Mouse (Mus musculus): ENCODE measurements around the gene Gfi1b. TPM values are rescaled to one million over a fixed set of nuclear protein-coding genes. Genes with fewer than 3 reads are reported as not detected.

The Gfi1b gene
- polyA plus RNA-seq, 1 experiment from 2014 or later: 2.5 TPM

- Histone ChIP-seq H3K4me3 (ENCODE audit: low read length) (no peak overlapping the region), H3K36me3 (ENCODE audit: control insufficient read depth, insufficient read depth, low read length) (no peaks in the 10 kb centered on the region), H3K27ac (ENCODE audit: low read length) (no peak overlapping the region), H3K4me1 (ENCODE audit: control insufficient read depth, insufficient read depth, low read length) (peaks cover 2% of the 10 kb centered on the region; the same call in 1 of the 2 replicates), H3K9ac (ENCODE audit: low read depth, low read length) (no peak overlapping the region), H3K4me2 (ENCODE audit: low read depth, low read length) (no peak overlapping the region), H3K9me3 (ENCODE audit: control insufficient read depth, low read length) (no peaks in the 10 kb centered on the region), H3K27me3 (replicated peaks; ENCODE audit: control insufficient read depth, insufficient read depth, low read length) (no peaks in the 10 kb centered on the region)
- no peak for ATAC-seq
- whole genome bisulfite sequencing: 69% methylated on average over 14 of the region's 14 CpGs
These were observed 15.8 kb downstream of the Gfi1b start for GRCm38 (mm10) chr2:28605789-28606541.

- no peaks in the 10 kb centered on the region for H3K36me3 ChIP-seq (ENCODE audit: control insufficient read depth, insufficient read depth, low read length)
- no peak overlapping the region for H3K27ac ChIP-seq (ENCODE audit: low read length)
- no peak overlapping the region for H3K4me2 ChIP-seq (ENCODE audit: low read depth, low read length)
- 89% methylated on average over 5 of the region's 5 CpGs for WGBS
- ATAC-seq: no peak
- no peaks in the 10 kb centered on the region for H3K27me3 ChIP-seq (replicated peaks; ENCODE audit: control insufficient read depth, insufficient read depth, low read length)
- H3K9me3 ChIP-seq (ENCODE audit: control insufficient read depth, low read length): no peaks in the 10 kb centered on the region
- peaks cover 2% of the 10 kb centered on the region; the same call in 1 of the 2 replicates for H3K4me1 ChIP-seq (ENCODE audit: control insufficient read depth, insufficient read depth, low read length)
- no peak overlapping the region for H3K9ac ChIP-seq (ENCODE audit: low read depth, low read length)
- H3K4me3 ChIP-seq (ENCODE audit: low read length): no peak overlapping the region
These were observed 18.2 kb downstream of the Gfi1b start for GRCm38 (mm10) chr2:28603542-28603941.

- ATAC-seq: peak; percentile 80
- WGBS: 54% methylated on average over 12 of the region's 12 CpGs
- H3K9ac ChIP-seq (ENCODE audit: low read depth, low read length): no peak overlapping the region
These were observed 19.8 kb downstream of the Gfi1b start for GRCm38 (mm10) chr2:28601720-28602590.

GRCm38 (mm10) chr2:28599569-28599900 is 22.2 kb downstream of the Gfi1b start:
- Histone ChIP-seq H3K27ac (ENCODE audit: low read length) (no peak overlapping the region), H3K4me3 (ENCODE audit: low read length) (no peak overlapping the region), H3K36me3 (ENCODE audit: control insufficient read depth, insufficient read depth, low read length) (no peaks in the 10 kb centered on the region), H3K4me2 (ENCODE audit: low read depth, low read length) (no peak overlapping the region), H3K9ac (ENCODE audit: low read depth, low read length) (no peak overlapping the region), H3K4me1 (ENCODE audit: control insufficient read depth, insufficient read depth, low read length) (no peaks in the 10 kb centered on the region), H3K9me3 (ENCODE audit: control insufficient read depth, low read length) (no peaks in the 10 kb centered on the region), H3K27me3 (replicated peaks; ENCODE audit: control insufficient read depth, insufficient read depth, low read length) (no peaks in the 10 kb centered on the region)
- ATAC-seq: no peak
- WGBS: 77% methylated on average over 6 of the region's 6 CpGs

More at GRCm38 (mm10) chr2:28601720-28602590, 19.8 kb downstream of the Gfi1b start:
- no peaks in the 10 kb centered on the region for H3K36me3 ChIP-seq (ENCODE audit: control insufficient read depth, insufficient read depth, low read length)
- no peaks in the 10 kb centered on the region for H3K9me3 ChIP-seq (ENCODE audit: control insufficient read depth, low read length)
- no peak overlapping the region for H3K27ac ChIP-seq (ENCODE audit: low read length)
- no peak overlapping the region for H3K4me2 ChIP-seq (ENCODE audit: low read depth, low read length)
- H3K4me3 ChIP-seq (ENCODE audit: low read length): no peak overlapping the region
- no peaks in the 10 kb centered on the region for H3K4me1 ChIP-seq (ENCODE audit: control insufficient read depth, insufficient read depth, low read length)
- H3K27me3 ChIP-seq (replicated peaks; ENCODE audit: control insufficient read depth, insufficient read depth, low read length): no peaks in the 10 kb centered on the region

GRCm38 (mm10) chr2:28598692-28599568 is 22.9 kb downstream of the Gfi1b start:
- no peak overlapping the region for H3K27ac ChIP-seq (ENCODE audit: low read length)
- no peaks in the 10 kb centered on the region for H3K36me3 ChIP-seq (ENCODE audit: control insufficient read depth, insufficient read depth, low read length)

GRCm38 (mm10) chr2:28597733-28598547 is 23.8 kb downstream of the Gfi1b start:
- H3K36me3 ChIP-seq (ENCODE audit: control insufficient read depth, insufficient read depth, low read length): no peaks in the 10 kb centered on the region
- H3K4me3 ChIP-seq (ENCODE audit: low read length): no peak overlapping the region
- H3K9me3 ChIP-seq (ENCODE audit: control insufficient read depth, low read length): no peaks in the 10 kb centered on the region
- peak; percentile 64 for ATAC-seq
- no peaks in the 10 kb centered on the region for H3K27me3 ChIP-seq (replicated peaks; ENCODE audit: control insufficient read depth, insufficient read depth, low read length)
- H3K9ac ChIP-seq (ENCODE audit: low read depth, low read length): no peak overlapping the region
- WGBS: 73% methylated on average over 7 of the region's 7 CpGs
- H3K4me1 ChIP-seq (ENCODE audit: control insufficient read depth, insufficient read depth, low read length): no peaks in the 10 kb centered on the region
- no peak overlapping the region for H3K4me2 ChIP-seq (ENCODE audit: low read depth, low read length)
- no peak overlapping the region for H3K27ac ChIP-seq (ENCODE audit: low read length)

More at GRCm38 (mm10) chr2:28598692-28599568, 22.9 kb downstream of the Gfi1b start:
- Histone ChIP-seq H3K27me3 (replicated peaks; ENCODE audit: control insufficient read depth, insufficient read depth, low read length) (no peaks in the 10 kb centered on the region), H3K9me3 (ENCODE audit: control insufficient read depth, low read length) (no peaks in the 10 kb centered on the region), H3K9ac (ENCODE audit: low read depth, low read length) (no peak overlapping the region), H3K4me3 (ENCODE audit: low read length) (no peak overlapping the region), H3K4me1 (ENCODE audit: control insufficient read depth, insufficient read depth, low read length) (no peaks in the 10 kb centered on the region), H3K4me2 (ENCODE audit: low read depth, low read length) (no peak overlapping the region)
- 56% methylated on average over 12 of the region's 12 CpGs for WGBS
- no peak for ATAC-seq

- H3K27ac ChIP-seq (ENCODE audit: low read length): no peak overlapping the region
- H3K4me3 ChIP-seq (ENCODE audit: low read length): no peak overlapping the region
- H3K4me2 ChIP-seq (ENCODE audit: low read depth, low read length): no peak overlapping the region
- no peaks in the 10 kb centered on the region for H3K27me3 ChIP-seq (replicated peaks; ENCODE audit: control insufficient read depth, insufficient read depth, low read length)
- 89% methylated on average over 7 of the region's 7 CpGs for WGBS
- no peaks in the 10 kb centered on the region for H3K36me3 ChIP-seq (ENCODE audit: control insufficient read depth, insufficient read depth, low read length)
- no peaks in the 10 kb centered on the region for H3K4me1 ChIP-seq (ENCODE audit: control insufficient read depth, insufficient read depth, low read length)
- no peak overlapping the region for H3K9ac ChIP-seq (ENCODE audit: low read depth, low read length)
- ATAC-seq: no peak
- H3K9me3 ChIP-seq (ENCODE audit: control insufficient read depth, low read length): no peaks in the 10 kb centered on the region
These were observed 24.8 kb downstream of the Gfi1b start for GRCm38 (mm10) chr2:28596998-28597397.

- WGBS: 75% methylated on average over 7 of the region's 7 CpGs
- Histone ChIP-seq H3K4me1 (ENCODE audit: control insufficient read depth, insufficient read depth, low read length) (no peaks in the 10 kb centered on the region), H3K4me2 (ENCODE audit: low read depth, low read length) (no peak overlapping the region), H3K36me3 (ENCODE audit: control insufficient read depth, insufficient read depth, low read length) (no peaks in the 10 kb centered on the region), H3K27ac (ENCODE audit: low read length) (no peak overlapping the region), H3K4me3 (ENCODE audit: low read length) (no peak overlapping the region), H3K27me3 (replicated peaks; ENCODE audit: control insufficient read depth, insufficient read depth, low read length) (no peaks in the 10 kb centered on the region), H3K9me3 (ENCODE audit: control insufficient read depth, low read length) (no peaks in the 10 kb centered on the region), H3K9ac (ENCODE audit: low read depth, low read length) (no peak overlapping the region)
- ATAC-seq: no peak
These were observed 25.8 kb downstream of the Gfi1b start for GRCm38 (mm10) chr2:28596021-28596420.

Data from intestine, embryonic 16.5 days (tissue).